Mouse (Mus musculus) frontal cortex, postnatal 36 days (tissue): ENCODE measurements at regions not wholly inside any gene's neighbourhood (a gene's known extent, or its start where the extent isn't known, plus 50 kb on each side); places are given as distances from the start of the nearest gene placed in this dataset.

ENCODE experiments used
- DNase-seq, 2 experiments: peaks; one replicate each; pipeline ENCODE4 v3.0.0; 2022; ENCODE audit warnings: low spot score in 2 of 2

DNA sequence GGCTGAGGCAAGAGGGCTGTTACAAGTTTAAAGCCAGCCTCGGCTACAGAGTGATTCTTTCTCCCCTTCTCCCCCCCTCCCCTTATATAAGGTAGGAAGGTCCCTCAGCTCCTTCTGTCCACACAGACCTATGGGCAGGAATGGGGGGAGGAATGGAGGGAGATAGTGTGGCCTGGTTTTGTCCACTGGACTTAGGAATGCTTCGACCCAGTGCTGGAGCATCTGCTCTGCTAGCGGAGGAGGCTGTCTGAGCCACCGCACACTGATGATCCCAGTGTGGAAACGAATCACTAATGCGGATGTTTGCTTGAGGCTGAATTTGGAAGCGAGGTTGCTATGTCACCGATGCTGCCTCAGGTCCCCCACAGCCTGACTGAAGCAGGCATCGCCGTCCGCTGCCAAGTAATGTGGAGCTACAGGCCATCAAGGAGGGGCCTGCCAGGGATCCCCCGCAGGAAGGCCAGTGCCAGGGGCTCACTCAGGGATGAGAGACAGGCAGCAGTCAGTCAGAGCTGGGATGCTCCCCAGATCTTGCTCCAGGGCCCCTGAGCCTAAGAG, 67.1 kb upstream of the Ctnnb1 start:
- no peak for DNase-seq

DNA sequence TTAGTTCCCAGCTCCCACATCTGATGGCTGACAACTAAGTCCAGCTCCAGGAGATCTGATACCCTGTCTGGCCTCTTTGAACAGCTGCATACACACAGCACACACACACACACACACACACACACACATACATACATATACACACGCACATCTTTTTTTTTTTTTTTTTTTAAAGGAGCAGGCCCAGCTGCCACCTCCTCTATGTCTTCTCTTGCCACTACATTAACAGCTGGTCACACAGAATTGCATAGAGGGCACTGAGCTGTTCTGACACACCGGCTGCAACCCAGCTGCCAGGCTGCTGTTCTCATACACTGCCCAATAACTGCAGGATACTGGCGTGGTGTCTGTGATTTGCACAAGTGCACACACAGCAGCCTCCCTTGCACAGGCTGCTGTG, 64.6 kb upstream of the Ctnnb1 start:
- no peak for DNase-seq

DNA sequence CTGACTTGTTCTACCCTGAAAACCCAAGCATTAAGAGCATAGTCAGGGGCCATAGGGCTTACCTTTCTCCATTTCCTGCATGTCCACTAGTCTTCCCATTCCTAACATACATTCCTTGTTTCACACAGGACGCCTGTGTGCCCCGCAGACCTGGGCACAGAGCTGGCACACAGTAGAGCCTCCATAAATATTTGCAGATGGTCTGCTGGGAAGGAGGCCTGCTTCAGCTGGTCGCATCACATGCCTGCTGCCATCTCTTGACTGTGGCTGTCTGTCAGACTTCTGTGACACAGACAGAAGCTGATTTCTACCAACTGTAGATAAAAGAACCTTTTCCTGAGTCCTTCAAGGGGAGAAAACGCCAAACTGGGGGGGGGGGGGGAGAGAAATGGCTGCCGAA, 62.8 kb upstream of the Ctnnb1 start:
- no peak for DNase-seq

DNA sequence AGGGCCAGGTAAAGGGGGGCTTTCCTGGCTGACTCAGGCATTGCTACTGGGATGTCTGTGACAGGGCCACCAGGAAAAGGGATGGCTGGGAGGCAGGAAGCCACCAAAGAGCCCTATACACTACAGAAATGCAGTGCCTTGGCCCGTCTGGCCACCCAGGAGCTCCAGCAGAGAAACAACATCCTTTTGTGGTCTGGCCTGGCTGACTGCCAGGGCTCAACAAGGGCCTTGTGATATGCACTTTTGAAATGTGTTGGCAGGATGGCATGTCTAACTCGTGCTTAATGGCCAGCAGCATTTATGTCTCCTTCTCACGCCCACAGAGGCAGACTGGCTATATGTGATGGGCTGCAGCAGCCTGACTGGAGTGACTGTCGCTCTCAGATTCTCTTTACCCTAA, 62.3 kb upstream of the Ctnnb1 start:
- DNase-seq = no peak

DNA sequence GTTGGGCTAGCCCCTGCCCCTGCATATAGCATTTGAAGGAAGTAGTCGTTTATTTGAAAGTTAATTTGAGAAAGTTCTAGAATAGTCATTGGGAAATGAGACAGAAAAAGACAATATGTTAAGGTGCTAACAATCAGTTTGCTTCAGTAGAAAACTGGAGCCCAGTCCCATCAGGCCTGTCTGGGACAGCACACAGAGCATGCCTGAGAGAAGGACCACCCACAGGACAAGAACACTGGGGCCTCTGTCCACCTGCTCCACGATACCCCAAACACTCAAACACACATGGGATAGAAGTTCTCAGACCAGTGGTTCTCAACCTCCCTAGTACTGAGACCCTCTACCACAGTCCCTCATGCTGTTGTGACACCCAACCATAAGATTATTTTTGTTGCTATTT, 61.2 kb upstream of the Ctnnb1 start:
- DNase-seq = no peak

DNA sequence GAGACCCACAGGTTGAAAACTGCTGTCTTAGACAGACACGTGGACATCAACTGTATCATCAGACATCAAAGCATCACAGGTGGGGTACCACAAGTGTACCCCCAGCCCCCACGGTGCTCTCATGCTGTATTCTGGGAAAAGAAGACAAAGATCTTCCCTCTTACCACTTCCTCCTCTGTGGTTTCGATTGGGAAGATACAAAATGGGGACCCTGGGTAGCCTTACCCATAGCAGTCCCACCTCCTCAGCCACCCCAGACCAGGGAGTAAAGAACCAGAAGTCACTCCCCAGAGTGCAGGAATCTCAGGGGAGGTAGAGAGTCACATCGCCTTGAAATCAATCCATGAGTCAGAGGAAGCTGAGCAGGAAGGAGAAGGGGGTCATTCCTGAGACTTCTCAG, 60.7 kb upstream of the Ctnnb1 start:
- DNase-seq = no peak

DNA sequence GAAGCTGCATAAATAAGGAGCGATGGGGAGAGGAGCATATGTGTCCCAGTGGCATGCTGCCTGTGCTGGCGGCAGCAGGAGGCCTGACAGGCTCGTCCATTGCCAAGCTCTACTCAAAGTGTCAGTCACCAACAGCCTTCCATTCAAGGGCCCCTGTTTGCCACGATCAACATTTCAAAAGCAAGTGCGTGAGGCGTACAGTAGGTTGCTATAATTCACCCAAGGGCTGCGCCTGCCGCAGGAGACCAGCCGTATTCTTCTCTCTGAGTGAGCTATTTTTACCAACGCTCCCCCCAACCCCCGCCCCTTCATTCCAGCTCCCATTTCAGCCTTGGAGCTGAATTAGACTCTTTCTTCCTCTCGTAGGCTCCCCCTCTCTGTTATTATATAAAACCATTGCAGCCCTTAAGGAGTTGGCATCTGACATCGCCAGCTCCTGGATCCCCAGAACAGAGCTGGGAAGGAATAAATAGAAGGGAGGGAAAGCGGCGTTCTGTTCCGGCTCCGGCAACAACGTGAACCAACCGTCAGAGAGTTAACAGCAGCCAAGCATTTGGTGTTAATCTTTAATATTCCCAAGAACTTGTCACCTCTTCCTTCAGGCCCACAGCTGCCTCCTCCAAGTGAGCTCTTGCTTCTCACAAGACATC, 59.5 kb upstream of the Ctnnb1 start:
- DNase-seq = peak; percentile 71 to 79

DNA sequence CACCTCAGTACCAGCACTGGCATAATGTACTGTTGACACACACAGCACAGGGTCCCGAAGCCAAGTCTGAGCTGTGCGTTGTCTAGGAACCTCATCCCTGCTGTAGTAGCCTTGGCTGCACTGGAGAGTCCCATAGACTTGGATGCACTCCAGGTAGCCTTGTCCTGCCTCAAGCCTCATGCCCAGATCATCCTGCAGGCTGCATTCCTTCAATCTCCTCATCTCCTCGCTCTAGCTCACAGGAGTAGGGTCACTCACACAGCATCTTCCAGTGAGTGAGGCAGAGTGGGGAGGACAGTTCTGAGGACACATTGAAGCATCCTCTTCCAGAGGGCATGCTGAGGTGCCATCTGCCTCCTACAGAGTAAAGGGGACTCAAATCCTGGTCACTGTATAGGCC, 55.7 kb upstream of the Ctnnb1 start:
- DNase-seq = no peak

DNA sequence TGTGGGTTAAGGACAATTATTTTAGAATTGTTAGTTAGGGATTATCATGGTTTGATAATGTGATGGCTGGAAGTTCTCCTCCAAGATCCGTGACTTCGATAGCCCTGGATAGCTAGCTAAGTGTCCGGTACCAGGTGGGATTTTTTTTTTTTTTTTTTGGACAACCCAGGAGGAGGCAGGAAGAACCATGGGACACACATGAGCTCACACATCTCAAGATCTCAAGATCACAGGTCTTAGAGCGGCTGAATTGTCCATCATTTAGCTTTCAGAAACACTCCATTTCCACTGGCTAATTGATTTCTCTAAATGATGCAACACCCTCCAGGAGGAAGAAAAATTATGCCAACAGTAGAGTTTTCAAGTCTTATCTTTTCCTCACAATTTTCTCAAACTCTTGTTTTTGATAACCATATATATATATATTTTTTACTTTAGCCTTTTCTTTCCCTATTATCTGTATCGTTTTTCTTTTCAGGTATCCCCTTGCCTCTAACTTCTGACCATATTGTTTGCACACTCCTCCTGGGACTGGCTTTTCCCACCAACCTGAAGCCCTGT, 54.5 kb upstream of the Ctnnb1 start:
- DNase-seq = no peak

DNA sequence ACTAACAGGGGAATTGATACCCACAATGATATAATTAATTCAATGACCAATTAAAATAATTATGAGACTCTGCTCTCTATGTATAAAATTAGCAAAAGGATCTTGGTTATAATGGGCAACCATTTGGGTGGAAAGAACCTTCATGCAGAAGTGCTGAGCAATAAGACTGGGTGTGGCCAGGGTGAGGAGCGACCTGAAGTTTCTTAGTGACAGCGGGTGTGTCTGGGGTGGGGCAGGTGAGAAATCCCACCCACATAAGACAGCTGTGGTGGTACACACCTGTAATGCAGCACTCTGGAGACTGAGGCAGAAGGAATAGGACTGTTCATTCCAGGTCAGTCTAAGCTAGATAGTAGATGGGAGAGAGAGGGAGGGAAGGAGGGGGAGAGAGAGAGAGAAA, 51.9 kb upstream of the Ctnnb1 start:
- DNase-seq = no peak
